Mouse (Mus musculus): ENCODE measurements at regions not wholly inside any gene's neighbourhood (a gene's known extent, or its start where the extent isn't known, plus 50 kb on each side); places are given as distances from the start of the nearest gene placed in this dataset.

DNA sequence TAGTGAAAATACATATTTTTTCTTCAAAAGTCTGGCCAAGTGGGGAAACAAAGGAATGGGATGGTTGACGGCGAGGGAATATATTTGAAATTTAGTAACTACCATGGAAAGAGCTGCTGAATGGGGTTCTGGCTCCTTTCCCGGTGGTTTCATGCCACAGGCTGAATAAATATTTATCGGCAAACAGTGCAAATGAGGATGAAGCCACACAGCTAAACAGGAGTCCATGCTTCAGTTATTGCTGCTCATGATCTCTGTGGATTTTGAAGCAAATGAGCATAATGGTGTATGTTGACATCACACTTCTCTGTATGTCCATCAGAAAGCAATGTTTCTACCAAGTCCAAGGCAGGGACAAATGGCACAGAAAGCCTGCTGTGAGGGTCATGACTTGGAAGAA is 3580.6 kb upstream of the Gm7489 start:
- Histone ChIP-seq H3K4me3 (replicated peaks; ENCODE audit: low read length) (no peak overlapping the region), H3K27me3 (ENCODE audit: insufficient read depth, low read length) (no peaks in the 10 kb centered on the region), H3K4me1 (replicated peaks; ENCODE audit: low read depth, low read length) (no peaks in the 10 kb centered on the region), H3K9me3 (ENCODE audit: low read length) (no peaks in the 10 kb centered on the region), H3K36me3 (ENCODE audit: insufficient read depth, low read length) (no peaks in the 10 kb centered on the region)
- TF ChIP-seq NANOG (IDR thresholded peaks at IDR 0.05; ENCODE audit: borderline replicate concordance, low read length) (no peak), POU5F1 (IDR thresholded peaks at IDR 0.05; ENCODE audit: borderline replicate concordance, low read length) (no peak), CTCF (conservative IDR thresholded peaks at IDR 0.05; ENCODE audit: low read length) (no peak)

DNA sequence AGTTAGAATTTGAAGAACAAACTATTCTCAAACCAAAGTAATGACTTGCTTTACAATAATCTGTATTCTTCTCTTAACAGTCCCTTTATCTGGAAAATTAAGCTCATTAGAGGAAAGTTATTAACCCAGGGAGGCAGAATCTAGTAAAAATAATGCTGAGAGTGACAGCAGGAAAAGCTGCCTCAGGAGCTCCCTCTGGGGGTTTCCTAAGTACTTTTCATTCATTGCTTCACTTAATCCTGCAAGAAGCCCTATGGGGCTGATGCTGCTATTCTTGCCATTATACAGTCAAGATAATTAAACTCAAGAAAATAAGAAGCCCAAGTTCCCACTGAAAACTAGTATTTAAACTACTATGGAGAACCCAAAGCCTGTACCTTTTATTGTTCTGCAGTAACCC is 3563.9 kb upstream of the Gm7489 start:
- Histone ChIP-seq H3K9me3 (ENCODE audit: low read length) (no peaks in the 10 kb centered on the region), H3K4me3 (replicated peaks; ENCODE audit: low read length) (no peak overlapping the region), H3K27me3 (ENCODE audit: insufficient read depth, low read length) (no peaks in the 10 kb centered on the region), H3K4me1 (replicated peaks; ENCODE audit: low read depth, low read length) (0 out of 2 replicates have a peak, but pooled peaks cover 2% of the 10 kb centered on the region), H3K36me3 (ENCODE audit: insufficient read depth, low read length) (no peaks in the 10 kb centered on the region)
- TF ChIP-seq NANOG (IDR thresholded peaks at IDR 0.05; ENCODE audit: borderline replicate concordance, low read length) = no peak
- TF ChIP-seq CTCF (conservative IDR thresholded peaks at IDR 0.05; ENCODE audit: low read length) = peak; percentile 31; the same call in 1 of the 2 replicates

DNA sequence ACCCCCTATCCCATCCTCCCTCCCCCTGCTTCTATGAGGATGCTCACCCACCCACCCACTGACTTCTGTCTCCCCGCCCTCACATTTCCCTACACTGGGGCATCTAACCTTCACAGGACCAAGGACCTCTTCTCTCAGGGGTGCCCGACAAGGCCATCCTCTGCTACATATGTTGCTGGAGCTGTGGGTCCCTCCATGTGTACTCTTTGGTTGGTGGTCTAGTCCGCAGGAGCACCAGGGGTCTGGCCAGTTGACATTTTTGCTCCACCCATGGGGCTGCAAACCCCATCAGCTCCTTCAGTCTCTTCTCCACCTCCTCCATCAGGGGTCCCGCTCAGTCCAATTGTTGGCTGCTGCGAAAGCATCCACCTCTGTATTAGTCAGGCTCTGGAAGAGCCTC is 3539.2 kb upstream of the Gm7489 start:
- Histone ChIP-seq H3K27me3 (ENCODE audit: insufficient read depth, low read length) (no peaks in the 10 kb centered on the region), H3K36me3 (ENCODE audit: insufficient read depth, low read length) (no peaks in the 10 kb centered on the region), H3K4me3 (replicated peaks; ENCODE audit: low read length) (no peak overlapping the region), H3K4me1 (replicated peaks; ENCODE audit: low read depth, low read length) (no peaks in the 10 kb centered on the region), H3K9me3 (ENCODE audit: low read length) (peaks cover 23% of the 10 kb centered on the region)
- no peak for TF ChIP-seq POU5F1 (IDR thresholded peaks at IDR 0.05; ENCODE audit: borderline replicate concordance, low read length)
- no peak for TF ChIP-seq NANOG (IDR thresholded peaks at IDR 0.05; ENCODE audit: borderline replicate concordance, low read length)
- no peak for TF ChIP-seq CTCF (conservative IDR thresholded peaks at IDR 0.05; ENCODE audit: low read length)

DNA sequence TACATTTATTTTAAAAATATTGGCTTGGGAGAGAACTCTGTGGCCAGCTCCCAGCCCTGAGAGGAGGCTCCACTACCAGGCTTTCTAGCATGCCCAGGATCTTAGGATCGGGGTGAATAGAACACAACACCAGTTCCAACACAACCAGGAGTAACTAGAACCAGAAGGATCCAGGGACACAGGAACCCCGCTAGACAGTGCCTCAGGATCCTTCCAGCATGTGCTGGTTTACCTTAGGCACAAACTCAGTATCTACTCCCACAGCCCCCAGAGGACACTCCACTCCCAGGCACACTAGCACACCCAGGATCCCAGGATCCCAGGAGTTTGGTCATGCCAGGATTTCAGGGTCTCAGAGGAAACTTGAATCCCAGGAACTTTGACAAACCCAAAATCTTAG is 3537.8 kb upstream of the Gm7489 start:
- no peaks in the 10 kb centered on the region for H3K4me1 ChIP-seq (replicated peaks; ENCODE audit: low read depth, low read length)
- H3K4me3 ChIP-seq (replicated peaks; ENCODE audit: low read length) = no peak overlapping the region
- H3K9me3 ChIP-seq (ENCODE audit: low read length) = peaks cover 23% of the 10 kb centered on the region
- no peaks in the 10 kb centered on the region for H3K27me3 ChIP-seq (ENCODE audit: insufficient read depth, low read length)
- TF ChIP-seq NANOG (IDR thresholded peaks at IDR 0.05; ENCODE audit: borderline replicate concordance, low read length) (no peak), CTCF (conservative IDR thresholded peaks at IDR 0.05; ENCODE audit: low read length) (no peak), POU5F1 (IDR thresholded peaks at IDR 0.05; ENCODE audit: borderline replicate concordance, low read length) (no peak)
- no peaks in the 10 kb centered on the region for H3K36me3 ChIP-seq (ENCODE audit: insufficient read depth, low read length)

DNA sequence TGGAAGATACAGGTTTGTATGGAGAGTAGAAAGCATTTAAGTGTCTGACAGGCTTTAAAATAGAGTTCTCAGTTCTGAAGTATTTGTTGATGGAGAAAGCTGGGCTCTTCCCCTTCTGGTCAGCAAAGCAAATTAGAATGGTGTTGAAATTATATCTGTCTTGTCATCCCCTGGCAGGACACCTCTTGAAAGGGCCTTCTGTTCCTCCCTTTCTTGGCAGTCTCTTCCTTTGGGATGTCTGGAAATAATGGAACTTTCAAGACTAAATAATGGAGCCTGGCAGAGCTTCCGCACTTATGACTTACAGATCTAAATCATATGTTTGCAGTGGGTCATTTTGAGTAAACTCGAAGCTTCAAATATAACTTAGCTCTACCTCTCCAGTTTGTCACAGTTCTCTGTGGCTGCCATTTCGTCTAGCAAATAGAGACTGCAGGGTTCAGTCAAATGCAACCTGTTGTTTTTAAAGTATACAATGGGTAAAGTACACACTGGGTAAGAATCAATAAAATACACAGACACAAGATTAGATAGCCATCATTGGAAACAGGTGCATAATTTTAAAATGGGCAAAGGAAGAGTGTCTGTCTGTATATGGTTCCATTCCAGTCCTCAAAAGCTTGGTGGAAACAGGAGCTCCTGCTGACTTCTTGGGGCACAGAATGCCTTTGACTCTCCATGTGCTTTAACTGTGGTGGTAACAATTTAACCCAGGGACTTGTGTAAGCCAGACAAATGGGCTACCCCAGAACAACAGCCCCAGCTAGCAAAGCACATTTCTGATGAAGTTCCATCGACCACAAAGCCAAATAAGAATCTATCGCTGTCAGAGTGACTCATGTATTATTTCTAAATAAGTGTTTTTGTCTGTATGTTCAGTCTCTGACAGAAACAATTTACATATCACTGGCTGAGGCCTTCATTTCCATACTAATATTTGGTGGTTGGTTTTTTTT is 3524.4 kb upstream of the Gm7489 start:
- H3K4me3 ChIP-seq (replicated peaks; ENCODE audit: low read length) = no peak overlapping the region
- no peaks in the 10 kb centered on the region for H3K36me3 ChIP-seq (ENCODE audit: insufficient read depth, low read length)
- H3K9me3 ChIP-seq (ENCODE audit: low read length) = 0 out of 2 replicates have a peak, but pooled peaks cover 2% of the 10 kb centered on the region
- H3K27me3 ChIP-seq (ENCODE audit: insufficient read depth, low read length) = no peaks in the 10 kb centered on the region
- no peaks in the 10 kb centered on the region for H3K4me1 ChIP-seq (replicated peaks; ENCODE audit: low read depth, low read length)
- no peak for TF ChIP-seq POU5F1 (IDR thresholded peaks at IDR 0.05; ENCODE audit: borderline replicate concordance, low read length)

DNA sequence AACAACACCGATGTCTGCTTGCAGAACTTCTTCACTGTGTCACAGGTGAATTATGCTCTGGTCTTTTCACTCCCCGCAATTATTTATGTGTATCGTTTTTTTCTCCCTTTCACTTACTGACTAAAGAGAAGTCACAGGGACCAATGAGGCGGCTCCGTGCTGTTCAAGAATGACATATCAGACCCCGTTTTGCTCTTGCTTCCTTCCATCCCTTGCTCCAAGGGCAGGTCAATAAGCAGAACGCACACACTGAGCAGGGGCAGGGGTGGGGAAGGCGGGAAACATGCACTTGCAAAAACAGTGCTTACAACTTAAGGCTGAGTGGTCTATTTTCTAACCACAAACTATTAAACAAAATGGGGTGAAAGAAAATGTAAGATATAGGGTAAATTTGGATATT is 3523.4 kb upstream of the Gm7489 start:
- Histone ChIP-seq H3K9me3 (ENCODE audit: low read length) (0 out of 2 replicates have a peak, but pooled peaks cover 2% of the 10 kb centered on the region), H3K36me3 (ENCODE audit: insufficient read depth, low read length) (no peaks in the 10 kb centered on the region), H3K27me3 (ENCODE audit: insufficient read depth, low read length) (no peaks in the 10 kb centered on the region), H3K4me1 (replicated peaks; ENCODE audit: low read depth, low read length) (no peaks in the 10 kb centered on the region), H3K4me3 (replicated peaks; ENCODE audit: low read length) (no peak overlapping the region)
- TF ChIP-seq NANOG (IDR thresholded peaks at IDR 0.05; ENCODE audit: borderline replicate concordance, low read length) (no peak), POU5F1 (IDR thresholded peaks at IDR 0.05; ENCODE audit: borderline replicate concordance, low read length) (no peak), CTCF (conservative IDR thresholded peaks at IDR 0.05; ENCODE audit: low read length) (no peak)

DNA sequence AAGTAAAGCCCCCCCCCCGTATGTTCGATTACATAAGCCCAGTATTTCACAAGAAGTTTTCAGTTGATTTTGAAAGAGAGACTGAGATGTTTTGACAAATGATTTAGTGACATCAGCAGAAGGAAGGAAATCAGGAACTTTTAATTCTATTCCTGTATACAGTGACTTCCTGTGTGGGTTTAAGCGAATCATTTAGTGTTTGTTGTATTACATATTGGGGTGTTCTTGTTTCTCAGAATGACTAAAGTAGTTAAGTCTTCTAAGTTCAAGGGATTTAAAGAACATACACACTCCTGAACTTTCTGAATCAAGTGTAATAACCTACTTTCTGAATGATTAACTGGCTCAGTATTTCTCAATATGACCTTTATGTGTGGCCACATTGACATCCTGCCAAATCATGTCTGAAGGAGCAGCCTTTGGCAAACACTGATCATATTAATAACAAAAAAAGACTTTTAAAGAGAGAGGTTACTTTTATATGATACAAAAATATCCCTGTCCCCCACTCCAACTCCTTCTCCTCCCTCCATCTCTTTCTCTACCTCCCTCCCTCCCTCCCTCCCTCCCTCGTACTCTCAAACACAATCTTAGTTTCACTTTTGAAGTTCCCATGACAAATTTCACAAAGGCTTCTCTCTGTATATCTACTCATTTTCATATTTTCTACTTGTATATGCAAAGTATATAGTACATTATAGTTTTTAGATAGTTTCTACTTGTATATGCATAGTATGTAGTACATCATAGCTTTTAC is 3522.8 kb upstream of the Gm7489 start:
- TF ChIP-seq POU5F1 (IDR thresholded peaks at IDR 0.05; ENCODE audit: borderline replicate concordance, low read length) (no peak), NANOG (IDR thresholded peaks at IDR 0.05; ENCODE audit: borderline replicate concordance, low read length) (no peak), CTCF (conservative IDR thresholded peaks at IDR 0.05; ENCODE audit: low read length) (no peak)
- Histone ChIP-seq H3K36me3 (ENCODE audit: insufficient read depth, low read length) (no peaks in the 10 kb centered on the region), H3K9me3 (ENCODE audit: low read length) (0 out of 2 replicates have a peak, but pooled peaks cover 2% of the 10 kb centered on the region), H3K4me1 (replicated peaks; ENCODE audit: low read depth, low read length) (no peaks in the 10 kb centered on the region), H3K4me3 (replicated peaks; ENCODE audit: low read length) (no peak overlapping the region), H3K27me3 (ENCODE audit: insufficient read depth, low read length) (no peaks in the 10 kb centered on the region)

DNA sequence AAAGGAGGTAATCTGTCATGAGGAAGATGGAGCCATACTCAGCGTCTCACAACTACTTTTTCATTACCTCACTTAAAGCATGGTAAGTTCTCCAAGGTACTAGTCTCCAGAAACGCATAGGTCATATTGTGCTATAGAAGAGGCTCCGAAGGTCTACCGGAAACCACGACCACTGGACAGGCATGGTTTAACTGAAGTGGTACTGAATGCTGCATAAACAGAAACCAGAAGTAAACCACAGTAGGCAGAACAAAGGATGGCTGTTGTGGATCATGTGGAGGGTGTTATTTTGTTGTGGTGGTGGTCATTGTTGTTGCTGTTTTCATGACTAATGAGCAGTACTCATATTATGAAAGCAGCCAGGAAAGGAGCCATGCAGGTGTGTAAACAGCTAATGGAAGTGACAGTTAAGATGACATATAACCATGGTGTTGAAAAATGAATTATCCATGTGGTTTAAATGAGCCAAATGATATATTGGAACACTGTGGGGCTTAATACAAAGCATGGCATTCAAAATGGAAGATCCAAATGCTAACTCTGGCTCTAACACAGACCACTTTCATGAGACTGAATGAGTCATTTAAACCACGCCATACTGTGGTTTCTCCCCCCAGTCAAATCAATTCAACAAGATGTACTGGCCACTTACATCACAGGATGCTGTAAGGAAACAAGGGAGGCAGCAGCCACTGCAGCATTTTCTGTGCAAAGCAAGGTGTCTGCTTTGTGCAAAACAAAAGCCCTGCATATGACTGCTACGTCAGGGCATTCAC is 3484.5 kb upstream of the Gm7489 start:
- no peaks in the 10 kb centered on the region for H3K9me3 ChIP-seq (ENCODE audit: low read length)
- no peaks in the 10 kb centered on the region for H3K4me1 ChIP-seq (replicated peaks; ENCODE audit: low read depth, low read length)
- H3K27me3 ChIP-seq (ENCODE audit: insufficient read depth, low read length) = no peaks in the 10 kb centered on the region
- TF ChIP-seq POU5F1 (IDR thresholded peaks at IDR 0.05; ENCODE audit: borderline replicate concordance, low read length) (no peak), NANOG (IDR thresholded peaks at IDR 0.05; ENCODE audit: borderline replicate concordance, low read length) (no peak), CTCF (conservative IDR thresholded peaks at IDR 0.05; ENCODE audit: low read length) (no peak)
- no peaks in the 10 kb centered on the region for H3K36me3 ChIP-seq (ENCODE audit: insufficient read depth, low read length)
- no peak overlapping the region for H3K4me3 ChIP-seq (replicated peaks; ENCODE audit: low read length)

All from E14TG2a.4 (cell line).